Mouse (Mus musculus): Measurements from ENCODE around the gene Olfr223.
A peak's percentile ranks its signal among the peaks of the same experiment; 100 is the strongest.

DNA sequence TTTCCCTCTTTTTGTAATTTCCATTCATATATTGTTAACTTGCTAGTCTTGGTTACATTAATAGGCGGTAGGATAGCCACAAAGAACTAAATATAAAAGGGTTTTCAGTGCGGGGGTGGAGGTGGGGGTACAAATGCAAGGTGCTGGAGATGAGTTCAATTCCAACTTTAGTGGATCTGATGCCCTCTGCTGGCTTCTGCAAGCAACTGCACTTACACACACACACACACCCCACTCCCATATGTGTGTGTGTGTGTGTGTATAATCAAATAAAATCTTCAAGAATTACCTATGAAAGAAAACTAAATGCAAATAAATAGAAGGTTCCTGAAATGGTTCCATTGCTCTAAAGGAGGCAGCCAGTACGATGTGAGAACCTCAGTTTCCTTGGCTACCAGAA lies 23.8 kb downstream of the Olfr223 start:
- TF ChIP-seq CTCF (IDR thresholded peaks at IDR 0.05; ENCODE audit: low read depth, low read length) (peak; percentile 68), POLR2A (IDR thresholded peaks at IDR 0.05; ENCODE audit: extremely low read depth, insufficient read depth, low read length) (no peak)
